In genomic region chr16:42908381-42908780, GRCm38 (mm10) we compare ENCODE assay signal across 13 mouse cellular contexts. TPM values are rescaled to one million over a fixed set of nuclear protein-coding genes. Genes with fewer than 3 reads are reported as not detected.
DNase-seq lines count a peak whose midpoint lies in the region; ATAC-seq and TF ChIP-seq lines count a peak whose summit lies in the region.
"Had no signal": no experiment of that assay in that cellular context is flagged by ENCODE, and none has a peak within 500 bp of the region (broad histone marks: within the 10 kb centered on the region; RNA-seq: fewer than 3 reads in every experiment).

No protein-coding gene starts in this region.

- no peak for ATAC-seq in hindbrain, postnatal 0 days
- no peak for ATAC-seq in hindbrain, embryonic 13.5 days (ENCODE audit: low FRiP score)
- no peak for ATAC-seq in lung, embryonic 15.5 days (ENCODE audit: borderline replicate concordance, extremely low read depth, low FRiP score, low TSS enrichment)
- ATAC-seq in forebrain, embryonic 16.5 days, result no peak

- TF ChIP-seq CTCF in hindbrain, postnatal 0 days (IDR thresholded peaks at IDR 0.05; ENCODE audit: low read depth), result no peak

- no peaks in the 10 kb centered on the region for H3K36me3 ChIP-seq in hindbrain, postnatal 0 days (ENCODE audit: insufficient read depth, low read length)
- H3K36me3 ChIP-seq in hindbrain, embryonic 13.5 days, result no peaks in the 10 kb centered on the region
- H3K36me3 ChIP-seq in lung, embryonic 15.5 days, result no peaks in the 10 kb centered on the region
- no peaks in the 10 kb centered on the region for H3K36me3 ChIP-seq in forebrain, embryonic 16.5 days (ENCODE audit: control insufficient read depth, insufficient read depth)
- H3K36me3 ChIP-seq in macrophage (ENCODE audit: inconsistent target), result no peaks in the 10 kb centered on the region

- H3K27ac ChIP-seq in hindbrain, postnatal 0 days, result no peak overlapping the region
- H3K27ac ChIP-seq in hindbrain, embryonic 13.5 days, result no peak overlapping the region
- no peak overlapping the region for H3K27ac ChIP-seq in lung, embryonic 15.5 days
- no peak overlapping the region for H3K27ac ChIP-seq in forebrain, embryonic 16.5 days (ENCODE audit: low read length)
- H3K27ac ChIP-seq in macrophage, result no peak overlapping the region

- no peak for DNase-seq in hindbrain, postnatal 0 days (ENCODE audit: low spot score)
- DNase-seq in lung, adult 18-20 months, result no peak
- DNase-seq in spleen, adult 18-20 months, result no peak
- DNase-seq: cerebellum, postnatal 25 days; gastrocnemius, postnatal 36 days; kidney, adult 11 months; layer of hippocampus, postnatal 36 days; thymus, postnatal 14 days had no signal

- 0 out of 2 replicates have a peak overlapping the region, but pooled peaks have one; percentile 2 for H3K4me3 ChIP-seq in hindbrain, postnatal 0 days (ENCODE audit: low read length)
- no peak overlapping the region for H3K4me3 ChIP-seq in hindbrain, embryonic 13.5 days
- no peak overlapping the region; the same call in 1 of the 2 replicates for H3K4me3 ChIP-seq in lung, embryonic 15.5 days
- H3K4me3 ChIP-seq in forebrain, embryonic 16.5 days (replicated peaks; ENCODE audit: low read length), result peak overlapping the region; percentile 15; the same call in 1 of the 2 replicates
- peak overlapping the region; percentile 30; the same call in 1 of the 2 replicates for H3K4me3 ChIP-seq in macrophage (ENCODE audit: inconsistent target)
- H3K4me3 ChIP-seq: erythroblast, embryonic 14.5 days had no signal

- H3K9ac ChIP-seq in hindbrain, postnatal 0 days (replicated peaks; ENCODE audit: low read length), result no peak overlapping the region
- no peak overlapping the region for H3K9ac ChIP-seq in hindbrain, embryonic 13.5 days
- no peak overlapping the region for H3K9ac ChIP-seq in lung, embryonic 15.5 days
- H3K9ac ChIP-seq in forebrain, embryonic 16.5 days (replicated peaks; ENCODE audit: low read depth, low read length), result no peak overlapping the region

- peak overlapping the region; percentile 43 for H3K4me2 ChIP-seq in hindbrain, postnatal 0 days (ENCODE audit: low read depth, low read length)
- no peak overlapping the region for H3K4me2 ChIP-seq in hindbrain, embryonic 13.5 days
- H3K4me2 ChIP-seq in lung, embryonic 15.5 days, result peak overlapping the region; percentile 22; the same call in 1 of the 2 replicates
- peak overlapping the region; percentile 37 for H3K4me2 ChIP-seq in forebrain, embryonic 16.5 days (ENCODE audit: low read length)

- H3K4me1 ChIP-seq in hindbrain, postnatal 0 days (ENCODE audit: insufficient read depth, low read length), result no peaks in the 10 kb centered on the region
- H3K4me1 ChIP-seq in hindbrain, embryonic 13.5 days (replicated peaks), result no peaks in the 10 kb centered on the region; the same call in 1 of the 2 replicates
- peaks cover 7% of the 10 kb centered on the region; the same call in 1 of the 2 replicates for H3K4me1 ChIP-seq in lung, embryonic 15.5 days
- peaks cover 14% of the 10 kb centered on the region for H3K4me1 ChIP-seq in forebrain, embryonic 16.5 days (replicated peaks; ENCODE audit: control insufficient read depth, insufficient read depth, low read length)

- H3K27me3 ChIP-seq in hindbrain, postnatal 0 days (ENCODE audit: insufficient read depth, low read length), result no peaks in the 10 kb centered on the region
- no peaks in the 10 kb centered on the region for H3K27me3 ChIP-seq in hindbrain, embryonic 13.5 days
- no peaks in the 10 kb centered on the region for H3K27me3 ChIP-seq in lung, embryonic 15.5 days
- H3K27me3 ChIP-seq in forebrain, embryonic 16.5 days (replicated peaks; ENCODE audit: control insufficient read depth, insufficient read depth, low read length), result no peaks in the 10 kb centered on the region

- no peaks in the 10 kb centered on the region for H3K79me2 ChIP-seq in macrophage (ENCODE audit: inconsistent target)

- H3K9me3 ChIP-seq in hindbrain, postnatal 0 days (ENCODE audit: low read length), result no peaks in the 10 kb centered on the region
- H3K9me3 ChIP-seq in hindbrain, embryonic 13.5 days, result no peaks in the 10 kb centered on the region
- H3K9me3 ChIP-seq in lung, embryonic 15.5 days, result no peaks in the 10 kb centered on the region
- H3K9me3 ChIP-seq in forebrain, embryonic 16.5 days (ENCODE audit: control insufficient read depth, low read length), result no peaks in the 10 kb centered on the region

RNA-seq across cellular contexts. Expression of gene Zbtb20, which starts 32.7 kb away (rescaled TPM):
- 36.8 and 38.0 TPM in 2 replicates for total RNA-seq in hindbrain, postnatal 0 days (2014; rRNA removed)
- polyA plus RNA-seq in hindbrain, postnatal 0 days (2015; fragmentation: Nextera tagmentation; extraction: Ambion mirVana), result 35.2 and 37.9 TPM in 2 replicates
- polyA plus RNA-seq in hindbrain, embryonic 13.5 days (2015; fragmentation: Nextera tagmentation; extraction: Ambion mirVana), result 61.5 and 65.7 TPM in 2 replicates
- polyA plus RNA-seq in lung, embryonic 15.5 days (2015; fragmentation: Nextera tagmentation; extraction: Ambion mirVana), result 17.9 and 22.1 TPM in 2 replicates
- 126 and 138 TPM in 2 replicates for polyA plus RNA-seq in forebrain, embryonic 16.5 days (2015; fragmentation: Nextera tagmentation; extraction: Ambion mirVana)
- 100 to 1,000 TPM in 8 of 26 experiments, 10 to 100 TPM in 18; 48.3 to 117 (median 90.1) TPM for total RNA-seq in macrophage (2018; cell fraction: chromatin; rRNA removed)
- 10 to 100 TPM in 15 of 26 experiments, 1 to 10 TPM in 11; 7.7 to 18.0 (median 10.3) TPM for total RNA-seq in macrophage (2018; cell fraction: cytosol; rRNA removed)
- total RNA-seq in macrophage (2018; cell fraction: nucleus; rRNA removed), result 10 to 100 TPM; 29.9 to 78.2 (median 53.2) TPM
- 2.9 to 5.2 TPM (median 4.8 TPM) in 3 replicates for polyA plus RNA-seq in macrophage (2018)

Comparison
In these comparisons a context has a peak if more than half of its experiments do, and no peak if none do; other contexts are left out.
1. H3K4me3 ChIP-seq: peak in hindbrain, postnatal 0 days (single experiment), forebrain, embryonic 16.5 days (single experiment) and macrophage (single experiment); none in hindbrain, embryonic 13.5 days (single experiment) and lung, embryonic 15.5 days (single experiment).